Mouse (Mus musculus) embryonic facial prominence, embryonic 11.5 days (tissue): Measurements from ENCODE around the gene Clic6. TPM values are rescaled to one million over a fixed set of nuclear protein-coding genes. Genes with fewer than 3 reads are reported as not detected.

Experiments used
- ATAC-seq: fragments of 200-750 bp; cut with Nextera tagmentation; replicated peaks from 2 replicates; pipeline ENCODE4 v1.8.0; 2017; ENCODE audit warnings: low read depth; ENCODE audit not compliant: insufficient number of reproducible peaks, low FRiP score, low TSS enrichment
- DNase-seq: peaks from one replicate; pipeline ENCODE4 v3.0.0-alpha.2; 2015; ENCODE audit warnings: low spot score
- H3K27ac ChIP-seq: fragments of 300-500 bp; sonication (generic); replicated peaks from 2 replicates; pipeline ENCODE4 v1.5.1; 2014; ENCODE audit warnings: mild to moderate bottlenecking, low read depth, low read length, control low read depth
- H3K27me3 ChIP-seq: fragments of 300-500 bp; sonication (generic); 2 replicates; pipeline ENCODE4 v1.6.1; 2014; ENCODE audit warnings: mild to moderate bottlenecking, low read length, moderate library complexity, mixed read lengths; ENCODE audit not compliant: control insufficient read depth, insufficient read depth
- H3K36me3 ChIP-seq: fragments of 300-500 bp; sonication (generic); replicated peaks from 2 replicates; pipeline ENCODE4 v1.6.1; 2014; ENCODE audit warnings: low read depth, mild to moderate bottlenecking, low read length, moderate library complexity, mixed read lengths; ENCODE audit not compliant: control insufficient read depth, insufficient read depth
- H3K4me1 ChIP-seq: fragments of 300-500 bp; sonication (generic); 2 replicates; pipeline ENCODE4 v1.6.1; 2014; ENCODE audit warnings: low read length, mixed read lengths; ENCODE audit not compliant: control insufficient read depth, insufficient read depth
- H3K4me2 ChIP-seq: fragments of 300-500 bp; sonication (generic); 2 replicates; pipeline ENCODE4 v1.6.1; 2014; ENCODE audit warnings: low read depth, mild to moderate bottlenecking, control low read depth, low read length, moderate library complexity
- H3K4me3 ChIP-seq: fragments of 300-500 bp; sonication (generic); 2 replicates; pipeline ENCODE4 v1.5.1; 2014; ENCODE audit warnings: low read depth, low read length, control low read depth
- H3K9ac ChIP-seq: fragments of 300-500 bp; sonication (generic); replicated peaks from 2 replicates; pipeline ENCODE4 v1.6.1; 2014; ENCODE audit warnings: mild to moderate bottlenecking, control low read depth, low read length
- H3K9me3 ChIP-seq: fragments of 300-500 bp; sonication (generic); replicated peaks from 2 replicates; pipeline ENCODE4 v1.6.1; 2016; ENCODE audit warnings: mild to moderate bottlenecking, low read length, inconsistent platforms, mixed read lengths; ENCODE audit not compliant: control insufficient read depth
- WGBS: fragments of 180-500 bp; shearing (Covaris S2); extraction: QIAGEN DNeasy Blood & Tissue Kit; methylation state at CpG from one replicate; pipeline ENCODE4 v1.1.7; 2014; 5-methylcytosine and 5-hydroxymethylcytosine counted together
- polyA plus RNA-seq: library from polyadenylated mRNA; unstranded; fragments of >200 nt; fragmentation: Nextera tagmentation; extraction: Ambion mirVana; gene quantifications from 2 replicates; pipeline ENCODE4 v1.2.1, GENCODE M21; 2014

Clic6 gene
- polyA plus RNA-seq, 1 experiment from 2014 or later = 1.2 TPM

DNA sequence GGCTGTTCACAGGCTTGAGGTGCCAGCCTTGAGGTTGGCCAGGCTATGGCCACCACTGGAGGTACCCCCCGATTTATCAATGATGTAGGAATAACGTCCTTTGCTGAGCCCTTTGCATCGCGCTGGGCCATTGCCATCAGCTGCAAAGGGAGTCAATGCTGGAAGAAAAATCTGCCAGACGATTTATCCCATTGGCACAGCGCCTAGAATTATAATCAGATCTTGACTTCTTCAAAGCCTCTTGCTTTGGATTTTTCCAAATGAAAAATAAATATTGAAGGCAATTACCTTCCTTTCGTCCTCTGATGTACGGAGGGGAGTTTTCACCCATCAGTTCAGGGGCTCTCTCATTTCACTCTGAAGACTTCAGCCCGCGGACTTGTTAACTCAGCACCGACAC, 79.8 kb downstream of the Clic6 start:
- Histone ChIP-seq H3K27ac (no peak overlapping the region), H3K4me2 (no peak overlapping the region), H3K9me3 (no peaks in the 10 kb centered on the region)

DNA sequence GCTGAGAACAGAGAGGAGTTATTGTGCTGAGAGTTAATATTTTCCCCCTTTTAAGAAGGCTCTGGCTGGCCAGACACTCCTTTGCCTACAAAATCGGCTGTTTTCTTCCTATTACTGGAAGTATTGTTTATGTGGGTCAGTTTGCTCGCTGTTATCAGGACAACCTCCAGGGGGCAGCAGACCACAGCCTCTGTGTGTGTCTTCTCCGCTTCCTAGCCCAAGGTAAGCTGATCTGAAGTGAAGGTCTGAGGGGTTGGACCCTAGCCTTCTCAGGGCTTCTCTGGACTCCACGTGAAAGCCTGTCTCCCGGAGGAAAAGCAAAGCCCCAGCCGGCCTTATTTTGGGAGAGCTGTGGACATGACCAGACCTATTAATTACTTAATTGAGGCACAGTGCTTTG, 80.2 kb downstream of the Clic6 start:
- ATAC-seq (peak; percentile 76; the same call in 1 of the 2 replicates), DNase-seq (peak; percentile 91)
- H3K27ac ChIP-seq = no peak overlapping the region
- H3K27me3 ChIP-seq = no peaks in the 10 kb centered on the region
- no peak overlapping the region for H3K9ac ChIP-seq
- 3% methylated on average over 6 of the region's 6 CpGs for WGBS
- no peak overlapping the region for H3K4me2 ChIP-seq
- H3K9me3 ChIP-seq = no peaks in the 10 kb centered on the region
- H3K4me3 ChIP-seq = no peak overlapping the region
- H3K36me3 ChIP-seq = no peaks in the 10 kb centered on the region
- H3K4me1 ChIP-seq = no peaks in the 10 kb centered on the region

More for the DNA sequence above, 79.8 kb downstream of the Clic6 start:
- no peaks in the 10 kb centered on the region for H3K27me3 ChIP-seq
- DNase-seq (no peak), ATAC-seq (no peak)
- 71% methylated on average over 11 of the region's 11 CpGs for WGBS
- H3K4me1 ChIP-seq = no peaks in the 10 kb centered on the region
- H3K36me3 ChIP-seq = no peaks in the 10 kb centered on the region
- H3K4me3 ChIP-seq = no peak overlapping the region
- no peak overlapping the region for H3K9ac ChIP-seq

DNA sequence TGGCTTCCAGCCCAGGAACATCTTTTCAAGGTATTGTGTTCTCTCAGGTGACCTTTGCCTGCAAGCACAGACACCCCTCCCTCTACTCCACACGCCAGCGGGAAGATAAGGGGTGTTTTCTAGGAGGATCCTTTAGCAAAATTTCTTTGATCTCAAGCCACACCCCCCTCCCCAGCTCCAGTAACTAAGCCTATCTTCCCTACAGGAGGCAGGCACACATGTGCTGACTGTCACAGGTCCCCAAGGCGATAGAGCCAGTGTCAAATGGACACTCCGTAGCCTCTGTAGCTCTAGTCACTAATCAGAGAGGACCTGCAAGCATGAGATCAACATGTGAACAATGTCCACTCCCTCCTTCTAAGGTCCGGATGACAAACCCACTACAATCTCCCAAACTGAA, 80.6 kb downstream of the Clic6 start:
- Histone ChIP-seq H3K27ac (no peak overlapping the region), H3K4me3 (no peak overlapping the region), H3K9ac (no peak overlapping the region), H3K4me2 (no peak overlapping the region), H3K27me3 (no peaks in the 10 kb centered on the region), H3K36me3 (no peaks in the 10 kb centered on the region), H3K9me3 (no peaks in the 10 kb centered on the region), H3K4me1 (no peaks in the 10 kb centered on the region)
- DNase-seq = no peak
- 30% methylated on average over 5 of the region's 5 CpGs for WGBS
- no peak for ATAC-seq

DNA sequence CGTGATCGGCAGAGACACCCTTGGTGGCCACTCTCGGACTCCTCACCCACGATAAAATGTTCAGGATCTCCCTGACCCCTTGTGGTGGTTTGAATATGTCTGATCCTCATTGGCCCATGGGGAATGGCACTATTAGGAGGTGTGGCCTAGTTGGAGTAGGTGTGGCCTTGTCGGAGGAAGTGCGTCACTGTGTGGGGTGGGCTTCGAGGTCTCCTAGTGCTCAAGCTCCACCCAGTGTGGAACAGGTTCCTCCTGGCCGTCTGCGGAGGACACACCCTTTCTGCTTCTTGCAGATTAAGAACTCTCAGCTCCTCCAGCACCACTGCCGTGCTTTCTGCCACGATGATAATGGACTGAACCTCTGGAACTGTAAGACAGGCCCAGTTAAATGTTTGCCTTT, 85.7 kb downstream of the Clic6 start:
- Histone ChIP-seq H3K4me1 (no peaks in the 10 kb centered on the region), H3K9me3 (no peaks in the 10 kb centered on the region), H3K36me3 (no peaks in the 10 kb centered on the region), H3K27ac (no peak overlapping the region), H3K9ac (no peak overlapping the region), H3K4me2 (no peak overlapping the region), H3K4me3 (no peak overlapping the region), H3K27me3 (no peaks in the 10 kb centered on the region)
- 91% methylated on average over 11 of the region's 11 CpGs for WGBS
- ATAC-seq = no peak
- DNase-seq = no peak

DNA sequence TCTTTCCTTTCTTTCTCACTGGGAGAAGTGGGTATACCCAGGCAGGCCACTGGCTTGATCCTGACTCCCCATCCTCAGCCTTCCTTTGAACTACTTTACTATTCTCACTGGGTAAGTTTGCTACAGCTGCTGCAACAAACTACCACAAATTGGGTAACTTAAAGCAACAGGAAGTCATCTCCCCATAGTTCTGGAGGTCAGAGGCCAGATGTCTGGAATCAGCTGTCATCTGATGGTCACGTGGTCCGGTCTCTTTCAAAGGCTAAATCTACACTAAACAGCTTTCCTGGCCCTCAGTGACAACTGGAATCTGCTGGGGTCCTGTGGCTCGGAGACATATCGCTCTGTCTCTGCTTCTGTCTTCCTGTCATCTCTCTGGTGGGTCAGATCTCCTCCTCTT, 87.7 kb downstream of the Clic6 start:
- H3K36me3 ChIP-seq = no peaks in the 10 kb centered on the region
- H3K9ac ChIP-seq = no peak overlapping the region
- DNase-seq (no peak), ATAC-seq (no peak)
- no peak overlapping the region for H3K4me3 ChIP-seq
- H3K27ac ChIP-seq = no peak overlapping the region
- no peaks in the 10 kb centered on the region for H3K4me1 ChIP-seq
- H3K9me3 ChIP-seq = no peaks in the 10 kb centered on the region
- 58% methylated on average over 4 of the region's 4 CpGs for WGBS
- H3K27me3 ChIP-seq = no peaks in the 10 kb centered on the region
- no peak overlapping the region for H3K4me2 ChIP-seq

DNA sequence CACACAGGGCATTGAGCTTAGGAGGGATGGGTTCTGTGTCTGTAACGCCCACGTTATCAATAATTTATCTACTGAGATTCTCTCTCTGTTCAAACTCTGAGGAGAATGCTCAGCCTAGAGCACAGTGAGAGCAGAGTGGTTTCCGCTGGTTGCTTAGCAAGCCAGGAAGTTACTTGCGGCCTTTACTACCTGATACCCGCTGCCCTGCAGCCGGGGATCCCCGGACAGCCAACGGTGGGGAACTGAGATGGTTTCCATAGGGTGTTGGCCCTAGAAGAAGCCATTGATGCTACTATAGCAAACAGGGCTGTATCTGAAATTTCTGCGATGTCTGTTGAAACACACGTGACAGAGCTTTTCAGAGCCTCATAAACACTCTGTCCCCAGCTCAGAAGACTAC, 90.3 kb downstream of the Clic6 start:
- Histone ChIP-seq H3K36me3 (no peaks in the 10 kb centered on the region), H3K9me3 (no peaks in the 10 kb centered on the region), H3K9ac (no peak overlapping the region), H3K4me3 (no peak overlapping the region), H3K27me3 (no peaks in the 10 kb centered on the region), H3K4me1 (no peaks in the 10 kb centered on the region), H3K4me2 (no peak overlapping the region), H3K27ac (no peak overlapping the region)
- ATAC-seq = no peak
- no peak for DNase-seq
- WGBS = 84% methylated on average over 10 of the region's 10 CpGs

DNA sequence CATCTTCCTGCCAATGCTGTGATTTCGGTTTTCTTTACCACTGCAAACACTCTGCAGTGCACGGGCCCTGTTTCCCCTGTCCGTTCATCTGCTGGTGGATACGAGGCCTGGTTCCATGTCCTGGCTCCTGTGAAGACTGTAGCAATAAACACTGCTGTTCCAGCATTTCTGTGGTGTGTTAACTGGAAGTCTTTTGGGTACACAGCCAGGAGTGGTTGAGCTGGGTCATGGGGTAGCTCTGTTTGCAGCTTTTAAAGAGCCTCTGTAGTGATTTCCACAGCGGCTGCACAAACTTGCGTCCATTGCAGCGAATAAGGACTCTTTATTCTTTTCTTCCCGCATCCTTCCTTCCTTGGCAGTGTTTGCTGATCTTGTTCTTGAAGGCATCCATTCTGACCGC, 91.8 kb downstream of the Clic6 start:
- Histone ChIP-seq H3K9me3 (no peaks in the 10 kb centered on the region), H3K4me2 (no peak overlapping the region), H3K9ac (no peak overlapping the region), H3K36me3 (no peaks in the 10 kb centered on the region), H3K4me1 (no peaks in the 10 kb centered on the region), H3K27me3 (no peaks in the 10 kb centered on the region), H3K27ac (no peak overlapping the region), H3K4me3 (no peak overlapping the region)
- ATAC-seq (no peak), DNase-seq (no peak)
- WGBS = 89% methylated on average over 9 of the region's 9 CpGs

DNA sequence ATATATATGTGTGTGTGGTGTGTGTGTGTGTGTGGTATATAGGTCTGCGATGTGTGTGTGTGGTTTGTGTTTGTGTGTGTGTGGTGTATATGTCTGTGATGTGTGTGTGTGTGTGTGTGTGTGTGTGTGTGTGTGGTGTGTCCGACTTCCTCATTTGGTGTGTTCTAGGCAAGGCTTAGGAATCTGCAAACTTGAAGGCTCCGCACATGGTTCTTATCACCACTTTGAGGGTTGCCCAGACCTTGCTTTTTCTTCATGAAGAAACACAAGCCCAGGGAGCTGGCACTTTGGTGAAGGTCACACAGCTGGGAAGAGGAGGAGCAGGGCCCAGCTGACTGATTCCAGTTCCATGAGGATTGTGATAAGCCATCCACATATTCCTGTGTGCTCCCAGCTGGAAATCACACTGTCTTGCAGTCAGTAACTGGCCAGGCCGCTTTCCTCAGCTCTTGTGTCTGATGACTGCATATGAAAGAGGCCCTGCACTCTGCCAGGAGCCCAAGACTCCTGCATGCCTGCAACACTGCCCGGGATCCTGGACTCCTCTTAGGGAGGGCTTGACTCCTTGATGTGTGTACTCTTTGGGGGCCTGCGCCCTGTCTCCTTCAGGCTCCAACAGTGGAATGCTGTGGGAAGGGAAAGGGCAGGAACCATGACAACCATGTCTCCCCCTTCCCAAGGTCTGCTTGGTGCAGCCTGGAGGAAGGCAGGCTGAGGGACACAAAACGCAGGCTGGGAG, 93.5 kb downstream of the Clic6 start:
- Histone ChIP-seq H3K36me3 (no peaks in the 10 kb centered on the region), H3K27me3 (no peaks in the 10 kb centered on the region), H3K4me2 (no peak overlapping the region), H3K27ac (no peak overlapping the region), H3K4me1 (no peaks in the 10 kb centered on the region), H3K9me3 (no peaks in the 10 kb centered on the region), H3K4me3 (no peak overlapping the region), H3K9ac (no peak overlapping the region)
- DNase-seq (no peak), ATAC-seq (no peak)
- WGBS = 77% methylated on average over 7 of the region's 7 CpGs
